In the genomic region with DNA sequence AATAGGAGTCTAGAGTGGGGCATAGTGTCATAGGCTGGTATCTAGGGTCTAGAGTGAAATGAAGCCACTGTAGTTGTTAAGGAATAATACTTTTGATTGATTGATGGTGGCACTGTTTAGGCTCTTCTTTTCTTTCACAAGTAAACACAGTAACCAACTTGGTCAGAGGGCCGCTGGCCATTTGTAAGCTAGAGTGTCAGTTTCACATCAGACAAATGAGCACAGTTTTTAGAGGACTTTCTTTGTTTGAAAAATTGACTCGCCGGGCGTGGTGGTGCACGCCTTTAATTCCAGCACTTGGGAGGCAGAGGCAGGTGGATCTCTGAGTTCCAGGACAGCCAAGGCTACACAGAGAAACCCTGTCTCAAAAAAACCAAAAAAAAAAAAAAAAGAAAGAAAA, we compare ENCODE assay signal across 6 mouse cellular contexts. TPM values are rescaled to one million over a fixed set of nuclear protein-coding genes. Genes with fewer than 3 reads are reported as not detected.
A peak's percentile ranks its signal among the peaks of the same experiment; 100 is the strongest.
DNase-seq lines count a peak whose midpoint lies in the region; TF ChIP-seq lines count a peak whose summit lies in the region.
"Not testable (repeated sequence)": the region's sequence is repeated elsewhere in the genome, so short reads cannot be mapped to it uniquely, and the experiment has no call there.

No protein-coding gene starts in this region.

- peak overlapping the region; percentile 86 for H3K27ac ChIP-seq in gastrocnemius, adult 2 months

- H3K79me2 ChIP-seq in myocyte (ENCODE audit: control insufficient read depth, insufficient read depth), result peaks cover 96% of the 10 kb centered on the region

- H3K27me3 ChIP-seq in myocyte (ENCODE audit: control insufficient read depth, insufficient read depth, insufficient read length), result not testable (repeated sequence)

- intact Hi-C loops in gastrocnemius, adult 2 months (cut with DNase I), result loop anchor here (5.0 kb wide), 1 partner anchor 34 kb away; no protein-coding TSS in a partner anchor

- not testable (repeated sequence) for H3K4me3 ChIP-seq in gastrocnemius, adult 2 months; myocyte

- peak overlapping the region; percentile 2 for H3K4me2 ChIP-seq in myocyte (ENCODE audit: low read depth)

- DNase-seq in ES-CJ7 (ENCODE audit: low read depth, low spot score), result peak; percentile 21
- DNase-seq in R1 (ENCODE audit: low read depth, low spot score), result peak; percentile 48
- DNase-seq in ZHBTc4 (ENCODE audit: low read depth, low spot score), result peak; percentile 53
- not testable (repeated sequence) for DNase-seq in gastrocnemius, adult 2 months
- peak; percentile 62 for DNase-seq in heart, adult 11 months

- not testable (repeated sequence) for H3ac ChIP-seq in myocyte (ENCODE audit: control insufficient read depth, insufficient read length)

- not testable (repeated sequence) for TF ChIP-seq CTCF in gastrocnemius, adult 2 months (IDR thresholded peaks at IDR 0.05)

- H3K36me3 ChIP-seq in myocyte (ENCODE audit: control insufficient read depth, insufficient read depth), result not testable (repeated sequence)

- not testable (repeated sequence) for TF ChIP-seq POLR2A in myocyte (IDR thresholded peaks at IDR 0.05; ENCODE audit: insufficient read length, low read depth)

RNA-seq across cellular contexts. Expression of gene Map4, which starts 40.5 kb away (rescaled TPM):
- total RNA-seq in gastrocnemius, adult 2 months (2021), result 100 to 1,000 TPM; 484 to 501 TPM
- polyA plus RNA-seq in myocyte (2012; fragmentation: generic; extraction: Trizol), result 246 TPM
